Mouse (Mus musculus) embryonic facial prominence, embryonic 14.5 days (tissue): ENCODE results near the gene Brd2. TPM values are rescaled to one million over a fixed set of nuclear protein-coding genes. Genes with fewer than 3 reads are reported as not detected.
"Not testable (repeated sequence)": the region's sequence is repeated elsewhere in the genome, so short reads cannot be mapped to it uniquely, and the experiment has no call there.

Experiments used
- ATAC-seq: fragments of 200-750 bp; cut with Nextera tagmentation; 2 replicates; pipeline ENCODE4 v1.8.0; 2017; ENCODE audit warnings: low read depth, moderate number of reproducible peaks, moderate TSS enrichment
- DNase-seq: peaks from one replicate; pipeline ENCODE4 v3.0.0-alpha.2; 2015; ENCODE audit warnings: low spot score
- H3K27ac ChIP-seq: fragments of 300-500 bp; sonication (generic); replicated peaks from 2 replicates; pipeline ENCODE4 v1.5.1; 2014; ENCODE audit warnings: low read depth, mild to moderate bottlenecking, low read length, moderate library complexity
- H3K27me3 ChIP-seq: fragments of 300-500 bp; sonication (generic); replicated peaks from 2 replicates; pipeline ENCODE4 v1.6.1; 2014; ENCODE audit warnings: low read length; ENCODE audit not compliant: control insufficient read depth, insufficient read depth
- H3K36me3 ChIP-seq: fragments of 300-500 bp; sonication (generic); 2 replicates; pipeline ENCODE4 v1.6.1; 2014; ENCODE audit warnings: low read length, mixed read lengths; ENCODE audit not compliant: control insufficient read depth, insufficient read depth
- H3K4me1 ChIP-seq: fragments of 300-500 bp; sonication (generic); 2 replicates; pipeline ENCODE4 v1.6.1; 2014; ENCODE audit warnings: antibody characterized with exemption, low read length; ENCODE audit not compliant: control insufficient read depth, insufficient read depth
- H3K4me2 ChIP-seq: fragments of 300-500 bp; sonication (generic); 2 replicates; pipeline ENCODE4 v1.6.1; 2014; ENCODE audit warnings: low read depth, mild to moderate bottlenecking, low read length, moderate library complexity, mixed read lengths
- H3K4me3 ChIP-seq: fragments of 300-500 bp; sonication (generic); 2 replicates; pipeline ENCODE4 v1.5.1; 2014; ENCODE audit warnings: low read depth, mild to moderate bottlenecking, low read length
- H3K9ac ChIP-seq: fragments of 300-500 bp; sonication (generic); 2 replicates; pipeline ENCODE4 v1.6.1; 2014; ENCODE audit warnings: low read depth, mild to moderate bottlenecking, low read length, moderate library complexity, mixed read lengths
- H3K9me3 ChIP-seq: fragments of 300-500 bp; sonication (generic); 2 replicates; pipeline ENCODE4 v1.6.1; 2016; ENCODE audit warnings: low read length; ENCODE audit not compliant: control insufficient read depth
- WGBS: fragments of 180-500 bp; shearing (Covaris S2); extraction: QIAGEN DNeasy Blood & Tissue Kit; methylation state at CpG from one replicate; pipeline ENCODE4 v1.1.7; 2014; 5-methylcytosine and 5-hydroxymethylcytosine counted together
- polyA plus RNA-seq: library from polyadenylated mRNA; unstranded; fragments of >200 nt; fragmentation: Nextera tagmentation; extraction: Ambion mirVana; gene quantifications from 2 replicates; pipeline ENCODE4 v1.2.1, GENCODE M21; 2014

The Brd2 gene
- polyA plus RNA-seq, 1 experiment from 2014 or later, result 103 TPM

DNA sequence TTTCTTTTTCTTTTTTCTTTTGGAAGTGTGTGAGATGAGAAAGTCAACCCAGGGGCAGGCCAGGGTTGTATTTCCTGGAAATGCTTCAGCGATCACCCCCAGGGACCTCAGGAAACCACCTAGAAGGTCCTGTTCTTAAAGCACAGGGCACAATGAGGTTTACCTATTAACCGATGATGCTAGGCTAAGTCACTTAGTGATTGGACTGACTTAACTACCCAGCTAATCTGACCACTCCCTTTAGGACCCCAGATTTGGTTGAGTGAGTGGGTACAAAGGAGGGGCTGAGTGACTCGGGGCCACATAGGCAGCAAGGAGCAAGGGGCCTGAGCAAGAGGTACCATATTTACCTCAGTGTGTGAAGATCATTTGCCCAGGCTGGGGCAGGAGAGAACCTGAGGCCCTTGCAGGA lies 22.5 kb upstream of the Brd2 start:
- DNase-seq (no peak), ATAC-seq (no peak)
- no peak overlapping the region for H3K9ac ChIP-seq
- 77% methylated on average over 3 of the region's 3 CpGs for WGBS
- H3K27ac ChIP-seq, result no peak overlapping the region
- H3K4me2 ChIP-seq, result no peak overlapping the region
- H3K36me3 ChIP-seq, result no peaks in the 10 kb centered on the region
- peaks cover 6% of the 10 kb centered on the region for H3K4me1 ChIP-seq
- no peak overlapping the region for H3K4me3 ChIP-seq
- H3K9me3 ChIP-seq, result no peaks in the 10 kb centered on the region
- H3K27me3 ChIP-seq, result peaks cover 12% of the 10 kb centered on the region

DNA sequence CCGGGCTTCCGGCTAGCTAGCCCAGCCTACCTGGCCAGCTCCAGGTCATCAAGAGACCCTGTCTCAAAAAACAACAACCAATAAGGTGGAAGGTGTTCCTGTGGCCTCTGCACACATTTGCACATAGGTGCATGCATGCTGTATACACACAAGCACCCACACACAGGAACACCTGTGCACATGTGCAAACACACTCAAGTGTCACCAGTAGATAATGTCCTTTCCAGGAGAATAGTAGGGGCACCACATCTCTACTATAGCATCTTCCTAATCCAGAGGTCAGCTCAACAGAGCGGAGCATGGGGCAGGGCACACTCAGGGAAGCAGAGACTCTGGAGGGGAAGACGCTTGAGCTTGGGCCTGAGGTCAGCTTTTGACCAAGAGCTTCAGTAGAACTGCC lies 21.8 kb upstream of the Brd2 start:
- not testable (repeated sequence) for H3K4me3 ChIP-seq, H3K9ac ChIP-seq, ATAC-seq, H3K27ac ChIP-seq, DNase-seq, H3K9me3 ChIP-seq, H3K36me3 ChIP-seq, H3K4me2 ChIP-seq
- peaks cover 16% of the 10 kb centered on the region for H3K27me3 ChIP-seq
- WGBS, result 84% methylated on average over 4 of the region's 4 CpGs
- H3K4me1 ChIP-seq, result peaks cover 14% of the 10 kb centered on the region

DNA sequence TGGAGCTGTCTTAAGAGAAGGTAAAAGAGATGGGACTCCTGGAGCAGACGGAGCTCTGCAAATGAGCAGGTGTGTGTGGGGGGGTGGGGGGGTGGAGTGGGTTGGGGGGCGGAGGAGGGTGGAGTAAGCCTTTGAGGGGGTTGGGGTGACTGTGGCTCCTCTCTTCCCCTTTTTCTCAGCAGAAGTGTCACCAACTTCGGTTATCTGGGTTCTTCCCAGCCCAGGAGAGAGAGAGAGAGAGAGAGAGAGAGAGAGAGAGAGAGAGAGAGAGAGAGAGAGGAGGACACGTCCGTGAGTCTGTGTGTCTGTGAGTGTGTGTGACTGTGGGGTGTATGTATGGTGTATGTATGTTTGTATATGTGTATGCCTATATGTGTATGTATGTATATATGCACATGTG lies 21.0 kb upstream of the Brd2 start:
- Histone ChIP-seq H3K27ac (no peak overlapping the region), H3K9me3 (no peaks in the 10 kb centered on the region), H3K4me2 (no peak overlapping the region), H3K9ac (no peak overlapping the region), H3K4me3 (no peak overlapping the region), H3K36me3 (no peaks in the 10 kb centered on the region), H3K4me1 (peaks cover 14% of the 10 kb centered on the region), H3K27me3 (peaks cover 24% of the 10 kb centered on the region)
- 59% methylated on average over 5 of the region's 5 CpGs for WGBS
- DNase-seq (no peak), ATAC-seq (no peak)

DNA sequence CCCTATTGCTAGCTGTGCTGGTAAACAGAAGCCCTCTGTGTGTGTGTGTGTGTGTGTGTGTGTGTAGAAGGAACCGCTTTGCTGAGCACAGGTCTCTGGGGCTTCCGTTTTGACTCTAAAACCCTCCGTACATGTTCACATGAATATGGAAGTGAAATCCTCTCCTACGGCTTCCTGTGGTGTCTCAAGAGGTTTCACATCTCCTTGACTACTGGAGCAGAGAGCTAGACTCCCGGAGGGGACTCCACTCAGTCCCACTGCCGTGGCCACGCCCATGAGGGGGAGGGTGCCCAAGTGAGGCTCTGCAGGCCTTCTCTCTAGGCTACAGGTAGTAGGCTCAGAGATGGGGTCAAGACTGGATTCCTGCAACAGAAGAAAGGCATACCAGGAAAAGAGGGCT lies 20.6 kb upstream of the Brd2 start, which contains the start of gene H2-DMb2:
H2-DMb2 (plus strand) TSS at position 275 of the 400 bp plus-strand sequence.
- 24% methylated on average over 6 of the region's 7 CpGs for WGBS
- DNase-seq (peak; percentile 61), ATAC-seq (peak; percentile 68)
- no peaks in the 10 kb centered on the region for H3K36me3 ChIP-seq
- H3K4me1 ChIP-seq, result peaks cover 14% of the 10 kb centered on the region
- H3K27ac ChIP-seq, result no peak within 1 kb of the TSS
- H3K9ac ChIP-seq, result no peak within 1 kb of the TSS
- H3K27me3 ChIP-seq, result peaks cover 27% of the 10 kb centered on the region
- H3K9me3 ChIP-seq, result no peaks in the 10 kb centered on the region
- no peak within 1 kb of the TSS for H3K4me2 ChIP-seq
- no peak within 1 kb of the TSS for H3K4me3 ChIP-seq

DNA sequence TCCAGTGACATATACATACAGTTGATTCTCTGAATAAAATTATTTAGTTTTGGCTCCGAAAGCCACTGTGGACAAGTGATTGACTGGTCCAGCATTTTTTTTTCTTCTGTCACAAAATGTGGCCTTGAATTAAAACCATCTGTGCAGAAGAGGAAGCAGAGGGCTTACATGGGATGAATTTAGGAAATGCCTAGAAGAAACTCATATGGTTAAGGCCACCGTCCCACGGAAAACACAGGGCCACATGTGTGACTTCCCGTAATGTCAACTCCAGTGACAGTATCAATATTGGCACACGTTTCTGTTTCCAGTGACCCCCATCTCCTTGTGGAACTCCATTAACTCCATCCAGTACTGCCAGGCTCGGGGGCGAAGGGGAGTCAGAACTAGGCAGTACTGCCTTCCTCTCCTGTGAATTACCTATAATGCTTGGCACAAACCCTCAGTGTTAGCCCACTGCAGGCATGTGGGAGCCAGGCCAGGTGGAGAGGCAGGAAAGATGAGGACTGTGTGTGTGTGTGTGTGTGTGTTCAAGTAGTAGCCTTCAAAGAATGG lies 20.1 kb upstream of the Brd2 start:
- Histone ChIP-seq H3K27me3 (peaks cover 27% of the 10 kb centered on the region), H3K4me3 (no peak overlapping the region), H3K4me1 (peaks cover 14% of the 10 kb centered on the region), H3K9ac (no peak overlapping the region), H3K36me3 (no peaks in the 10 kb centered on the region), H3K9me3 (no peaks in the 10 kb centered on the region), H3K4me2 (no peak overlapping the region), H3K27ac (no peak overlapping the region)
- DNase-seq (no peak), ATAC-seq (no peak)
- 42% methylated on average over 7 of the region's 7 CpGs for WGBS

DNA sequence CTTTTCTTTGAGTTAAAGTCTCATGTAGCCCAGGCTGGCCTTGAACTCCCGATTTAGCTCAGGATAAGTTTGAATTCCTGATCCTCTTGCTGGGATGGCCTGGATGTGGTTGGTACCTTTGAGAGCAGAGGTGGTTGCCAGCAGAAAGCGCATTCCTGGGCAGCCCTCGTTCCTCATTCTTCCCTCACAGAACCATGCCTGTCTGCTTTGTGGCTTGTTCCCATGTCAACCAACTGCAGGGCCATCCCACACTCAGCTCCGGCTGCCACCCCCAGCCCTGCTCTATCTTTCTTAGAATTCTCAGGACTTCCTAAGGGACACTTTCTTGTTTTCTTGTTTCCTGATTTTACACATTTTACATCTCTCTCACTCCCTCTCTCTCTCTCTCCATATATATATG lies 19.0 kb upstream of the Brd2 start:
- Histone ChIP-seq H3K9me3 (no peaks in the 10 kb centered on the region), H3K36me3 (no peaks in the 10 kb centered on the region)
- no peak for ATAC-seq

DNA sequence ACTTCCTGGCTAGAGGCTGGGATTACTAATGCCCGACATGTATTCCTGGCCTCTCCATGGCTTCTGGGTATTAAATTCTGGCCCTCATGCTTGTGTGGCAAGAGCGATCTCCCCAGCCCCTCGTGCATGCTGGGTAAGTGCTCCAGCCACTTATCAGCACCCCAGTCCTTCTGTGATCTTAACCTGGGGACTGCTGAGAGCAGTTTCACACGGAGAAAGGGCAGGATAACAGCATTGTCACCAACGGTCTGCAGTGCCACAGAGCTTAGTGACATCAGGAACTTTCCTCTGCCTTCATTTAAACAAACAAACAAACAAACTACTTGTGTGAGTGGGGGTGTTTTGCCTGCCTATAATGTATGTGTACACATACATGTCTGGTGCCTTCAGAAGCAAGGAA lies 17.8 kb upstream of the Brd2 start:
- peaks cover 14% of the 10 kb centered on the region for H3K4me1 ChIP-seq
- no peak overlapping the region for H3K4me3 ChIP-seq
- 13% methylated on average over 5 of the region's 5 CpGs for WGBS
- H3K9ac ChIP-seq, result peak overlapping the region; percentile 15; the same call in 1 of the 2 replicates
- no peak for DNase-seq
- peaks cover 27% of the 10 kb centered on the region for H3K27me3 ChIP-seq
- H3K36me3 ChIP-seq, result no peaks in the 10 kb centered on the region
- ATAC-seq, result no peak
- no peaks in the 10 kb centered on the region for H3K9me3 ChIP-seq
- H3K4me2 ChIP-seq, result no peak overlapping the region; the same call in 1 of the 2 replicates
- no peak overlapping the region for H3K27ac ChIP-seq

More for the DNA sequence above, 19.0 kb upstream of the Brd2 start:
- Histone ChIP-seq H3K9ac (no peak overlapping the region), H3K4me3 (no peak overlapping the region), H3K4me1 (peaks cover 14% of the 10 kb centered on the region), H3K27me3 (peaks cover 27% of the 10 kb centered on the region), H3K27ac (no peak overlapping the region), H3K4me2 (no peak overlapping the region)
- WGBS, result 63% methylated on average over 4 of the region's 4 CpGs
- no peak for DNase-seq

DNA sequence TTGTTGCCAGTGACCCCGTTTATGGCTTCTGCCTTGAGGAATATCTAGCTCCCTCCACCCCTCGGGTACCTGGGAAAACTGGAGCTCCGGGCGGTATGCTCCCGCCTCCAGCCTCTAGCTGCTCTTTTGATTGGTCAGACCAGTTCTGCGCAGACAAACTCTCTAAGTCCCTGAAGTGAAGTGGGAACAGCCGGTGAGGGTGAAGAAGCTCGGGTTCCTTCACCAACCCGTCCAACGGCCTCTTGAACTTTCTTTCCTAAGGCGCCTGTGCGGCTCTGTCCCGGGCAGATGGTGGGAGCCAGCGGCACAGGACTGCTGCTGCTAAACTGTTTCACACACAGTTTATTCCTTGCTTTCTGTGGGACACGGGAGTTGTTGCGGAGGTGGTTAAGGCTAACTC lies 17.0 kb upstream of the Brd2 start:
- peaks cover 27% of the 10 kb centered on the region for H3K27me3 ChIP-seq
- peak; percentile 24; the same call in 1 of the 2 replicates for ATAC-seq
- H3K9ac ChIP-seq, result peak overlapping the region; percentile 41; the same call in 1 of the 2 replicates
- under 1% methylated on average over 16 of the region's 16 CpGs for WGBS
- no peak overlapping the region for H3K27ac ChIP-seq
- peaks cover 14% of the 10 kb centered on the region for H3K4me1 ChIP-seq
- no peaks in the 10 kb centered on the region for H3K9me3 ChIP-seq
- DNase-seq, result peak; percentile 64
- no peaks in the 10 kb centered on the region for H3K36me3 ChIP-seq
- H3K4me2 ChIP-seq, result peak overlapping the region; percentile 60
- peak overlapping the region; percentile 36 for H3K4me3 ChIP-seq

DNA sequence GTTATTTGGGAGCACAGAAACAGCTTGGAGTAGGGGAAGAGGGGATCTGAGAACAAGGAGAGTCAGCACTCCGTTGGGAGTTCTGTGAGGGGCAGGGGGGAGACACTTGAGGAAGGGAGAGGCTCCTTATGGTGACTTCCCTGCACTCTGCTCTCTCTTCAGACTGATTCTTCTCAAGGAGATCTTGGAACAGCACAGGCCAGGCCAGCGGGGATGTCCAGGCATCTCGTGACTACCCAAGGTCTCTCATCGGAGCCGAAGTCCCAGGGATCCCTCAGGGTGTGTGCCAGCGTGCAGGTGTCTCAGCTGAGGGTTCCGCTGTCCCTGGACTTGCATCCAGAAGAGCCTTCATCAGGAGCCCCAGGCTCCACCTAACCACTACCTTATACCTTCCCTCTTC lies 16.2 kb upstream of the Brd2 start:
- Histone ChIP-seq H3K9me3 (no peaks in the 10 kb centered on the region), H3K4me3 (no peak overlapping the region), H3K9ac (0 out of 2 replicates have a peak overlapping the region, but pooled peaks have one; percentile 16), H3K36me3 (no peaks in the 10 kb centered on the region), H3K4me2 (no peak overlapping the region), H3K27ac (no peak overlapping the region), H3K27me3 (peaks cover 27% of the 10 kb centered on the region), H3K4me1 (peaks cover 14% of the 10 kb centered on the region)
- ATAC-seq, result no peak
- DNase-seq, result no peak
- 82% methylated on average over 7 of the region's 7 CpGs for WGBS
